ENCODE assay signal across 8 mouse cellular contexts in genomic region chr14:55873714-55874683, GRCm38 (mm10). TPM values are rescaled to one million over a fixed set of nuclear protein-coding genes. Genes with fewer than 3 reads are reported as not detected.
A peak's percentile ranks its signal among the peaks of the same experiment; 100 is the strongest.
DNase-seq lines count a peak whose midpoint lies in the region; ATAC-seq lines count a peak whose summit lies in the region.

No protein-coding gene starts in this region.

- peak; percentile 69 for ATAC-seq in hindbrain, embryonic 11.5 days (ENCODE audit: low FRiP score)
- peak; percentile 43 for ATAC-seq in lung, embryonic 16.5 days (ENCODE audit: low read depth)

- no peak overlapping the region for H3K4me3 ChIP-seq in hindbrain, embryonic 11.5 days (ENCODE audit: low read depth, low read length)
- peak overlapping the region; percentile 28 for H3K4me3 ChIP-seq in lung, embryonic 16.5 days (ENCODE audit: low read length)

- peaks cover 10% of the 10 kb centered on the region for H3K36me3 ChIP-seq in hindbrain, embryonic 11.5 days (ENCODE audit: control insufficient read depth, insufficient read depth, low read length)
- H3K36me3 ChIP-seq in lung, embryonic 16.5 days (ENCODE audit: control insufficient read depth, insufficient read depth, low read length): peaks cover 32% of the 10 kb centered on the region

- DNase-seq in Muller cell, postnatal 12 days (ENCODE audit: inconsistent ontology term): peak; percentile 70
- peak; percentile 94 for DNase-seq in cerebellum, adult 8-10 months
- DNase-seq in forelimb bud, embryonic 11.5 days (ENCODE audit: low read depth, low spot score): peak; percentile 75
- DNase-seq in hindbrain, embryonic 11.5 days (ENCODE audit: low spot score): peak; percentile 92
- peak; percentile 51 for DNase-seq in layer of hippocampus, adult 9-11 months
- peak; percentile 77 for DNase-seq in ovary, postnatal 14 days (ENCODE audit: low spot score)
- DNase-seq in thymus, postnatal 14 days: peak; percentile 76

- 14% methylated on average over 30 of the region's 30 CpGs for WGBS in hindbrain, embryonic 11.5 days
- 11% methylated on average over 30 of the region's 30 CpGs for whole genome bisulfite sequencing in lung, embryonic 16.5 days

- H3K4me2 ChIP-seq in hindbrain, embryonic 11.5 days (replicated peaks; ENCODE audit: low read depth, low read length): peak overlapping the region; percentile 31; the same call in 1 of the 2 replicates
- H3K4me2 ChIP-seq in lung, embryonic 16.5 days (ENCODE audit: low read depth, low read length): peak overlapping the region; percentile 49

- H3K27me3 ChIP-seq in hindbrain, embryonic 11.5 days (ENCODE audit: control insufficient read depth, insufficient read depth, low read length): no peaks in the 10 kb centered on the region
- H3K27me3 ChIP-seq in lung, embryonic 16.5 days (ENCODE audit: control insufficient read depth, insufficient read depth, low read depth, low read length): no peaks in the 10 kb centered on the region

- peak overlapping the region; percentile 36; the same call in 1 of the 2 replicates for H3K9ac ChIP-seq in hindbrain, embryonic 11.5 days (ENCODE audit: low read depth, low read length)
- peak overlapping the region; percentile 40 for H3K9ac ChIP-seq in lung, embryonic 16.5 days (ENCODE audit: low read length)

- no peaks in the 10 kb centered on the region for H3K9me3 ChIP-seq in hindbrain, embryonic 11.5 days (ENCODE audit: control insufficient read depth, low read length)
- no peaks in the 10 kb centered on the region for H3K9me3 ChIP-seq in lung, embryonic 16.5 days (ENCODE audit: control insufficient read depth, low read length)

- no peak overlapping the region for H3K27ac ChIP-seq in hindbrain, embryonic 11.5 days (ENCODE audit: low read depth, low read length)
- no peak overlapping the region for H3K27ac ChIP-seq in lung, embryonic 16.5 days (ENCODE audit: low read length)

- H3K4me1 ChIP-seq in hindbrain, embryonic 11.5 days (replicated peaks; ENCODE audit: control insufficient read depth, insufficient read depth, low read length): no peaks in the 10 kb centered on the region; the same call in 1 of the 2 replicates
- peaks cover 23% of the 10 kb centered on the region for H3K4me1 ChIP-seq in lung, embryonic 16.5 days (replicated peaks; ENCODE audit: control insufficient read depth, insufficient read depth, low read length)

RNA-seq across cellular contexts. Expression of gene Cbln3, which starts 10.2 kb away (rescaled TPM):
- polyA plus RNA-seq in hindbrain, embryonic 11.5 days (2014; fragmentation: Nextera tagmentation; extraction: Ambion mirVana): 0.17 and 0.31 TPM in 2 replicates
- polyA plus RNA-seq in lung, embryonic 16.5 days (2015; fragmentation: Nextera tagmentation; extraction: Ambion mirVana): 1.1 and 1.2 TPM in 2 replicates

RNA-seq across cellular contexts. Expression of gene Khnyn, which starts 10.7 kb away (rescaled TPM):
- polyA plus RNA-seq in hindbrain, embryonic 11.5 days (2014; fragmentation: Nextera tagmentation; extraction: Ambion mirVana): 7.8 and 9.3 TPM in 2 replicates
- 17.8 and 19.5 TPM in 2 replicates for polyA plus RNA-seq in lung, embryonic 16.5 days (2015; fragmentation: Nextera tagmentation; extraction: Ambion mirVana)

RNA-seq across cellular contexts. Expression of gene Nynrin, which starts 20.2 kb away (rescaled TPM):
- 8.3 and 8.8 TPM in 2 replicates for polyA plus RNA-seq in hindbrain, embryonic 11.5 days (2014; fragmentation: Nextera tagmentation; extraction: Ambion mirVana)
- 16.9 and 18.8 TPM in 2 replicates for polyA plus RNA-seq in lung, embryonic 16.5 days (2015; fragmentation: Nextera tagmentation; extraction: Ambion mirVana)

RNA-seq across cellular contexts. Expression of gene Sdr39u1, which starts 26.1 kb away (rescaled TPM):
- polyA plus RNA-seq in hindbrain, embryonic 11.5 days (2014; fragmentation: Nextera tagmentation; extraction: Ambion mirVana): 39.7 and 41.9 TPM in 2 replicates
- 55.0 and 55.9 TPM in 2 replicates for polyA plus RNA-seq in lung, embryonic 16.5 days (2015; fragmentation: Nextera tagmentation; extraction: Ambion mirVana)

RNA-seq across cellular contexts. Expression of gene Nfatc4, which starts 51.1 kb away (rescaled TPM):
- polyA plus RNA-seq in hindbrain, embryonic 11.5 days (2014; fragmentation: Nextera tagmentation; extraction: Ambion mirVana): 19.5 and 25.5 TPM in 2 replicates
- polyA plus RNA-seq in lung, embryonic 16.5 days (2015; fragmentation: Nextera tagmentation; extraction: Ambion mirVana): 48.2 and 48.5 TPM in 2 replicates
